Mouse (Mus musculus) embryonic fibroblast, embryonic 13.5 days (primary cell): Measurements from ENCODE around the gene Gm156. TPM values are rescaled to one million over a fixed set of nuclear protein-coding genes. Genes with fewer than 3 reads are reported as not detected.

Source experiments
- H3K27ac ChIP-seq: 2 replicates; pipeline ENCODE4 v1.5.1; 2012; ENCODE audit warnings: low read length, control low read depth, inconsistent platforms; ENCODE audit not compliant: insufficient read depth
- H3K4me1 ChIP-seq: 2 replicates; pipeline ENCODE4 v1.6.1; 2011; ENCODE audit warnings: low read length; ENCODE audit not compliant: control insufficient read depth, insufficient read depth
- H3K4me3 ChIP-seq: 2 replicates; pipeline ENCODE4 v1.5.1; 2011; ENCODE audit warnings: mild to moderate bottlenecking, control low read depth, low read length; ENCODE audit not compliant: insufficient read depth
- CTCF ChIP-seq: IDR thresholded peaks from 2 replicates; pipeline ENCODE4 v1.5.1; 2011; ENCODE audit warnings: mild to moderate bottlenecking, control low read depth, low read length, moderate library complexity, borderline replicate concordance; ENCODE audit not compliant: insufficient read depth
- POLR2A ChIP-seq: IDR thresholded peaks from 2 replicates; pipeline ENCODE4 v1.6.1; 2011; ENCODE audit warnings: low read depth, mild to moderate bottlenecking, control low read depth, low read length, moderate library complexity
- polyA plus RNA-seq: library from polyadenylated mRNA; stranded (reverse); fragments of >200 nt; gene quantifications from 2 replicates; pipeline ENCODE4 v1.2.4, GENCODE M21; 2011; ENCODE audit warnings: low read depth; ENCODE audit not compliant: missing spikeins, insufficient read length

Gene Gm156
- polyA plus RNA-seq, 1 experiment = not detected

GRCm38 (mm10) chr6:129721390-129721789 lies 62.7 kb downstream of the Gm156 start:
- no peaks in the 10 kb centered on the region for H3K4me1 ChIP-seq
- H3K4me3 ChIP-seq = no peak overlapping the region
- TF ChIP-seq POLR2A (no peak), CTCF (no peak)
- no peak overlapping the region for H3K27ac ChIP-seq

GRCm38 (mm10) chr6:129720487-129720886 lies 63.6 kb downstream of the Gm156 start:
- no peak for TF ChIP-seq CTCF
- no peak for TF ChIP-seq POLR2A
- no peak overlapping the region for H3K4me3 ChIP-seq
- no peaks in the 10 kb centered on the region for H3K4me1 ChIP-seq
- no peak overlapping the region for H3K27ac ChIP-seq

- no peaks in the 10 kb centered on the region for H3K4me1 ChIP-seq
- TF ChIP-seq CTCF (no peak), POLR2A (no peak)
- no peak within 1 kb of the TSS for H3K27ac ChIP-seq
- no peak within 1 kb of the TSS for H3K4me3 ChIP-seq
These were observed 67.0 kb downstream of the Gm156 start, which contains the start of gene Klri1 for GRCm38 (mm10) chr6:129717032-129717431. Gene Klri1, minus strand, starts transcription at chr6:129717132.

Other genes with a start within 250 kb of the Gm156 start
- gene Klre1, start 206.4 kb downstream of the Gm156 start, polyA plus RNA-seq = not detected in 2 replicates
- not detected in 2 replicates for gene Klrd1, start 192.5 kb downstream of the Gm156 start, polyA plus RNA-seq
- not detected in 2 replicates for gene Klrk1, start 160.4 kb downstream of the Gm156 start, polyA plus RNA-seq
- gene Klrc3, start 140.9 kb downstream of the Gm156 start, polyA plus RNA-seq = not detected in 2 replicates
- not detected in 2 replicates for gene Klrc2, start 123.6 kb downstream of the Gm156 start, polyA plus RNA-seq
- gene Klrc1, start 105.3 kb downstream of the Gm156 start, polyA plus RNA-seq = not detected in 2 replicates
- gene Klri1, start 67.1 kb downstream of the Gm156 start, polyA plus RNA-seq = not detected in 2 replicates
- not detected in 2 replicates for gene Klri2, start 43.8 kb downstream of the Gm156 start, polyA plus RNA-seq
- not detected in 2 replicates for gene Gm17631, start 78.4 kb upstream of the Gm156 start, polyA plus RNA-seq
- not detected in 2 replicates for gene Klra17, start 92.4 kb upstream of the Gm156 start, polyA plus RNA-seq
- gene Klra5, start 133.4 kb upstream of the Gm156 start, polyA plus RNA-seq = not detected in 2 replicates
- gene Klra6, start 242.7 kb upstream of the Gm156 start, polyA plus RNA-seq = not detected in 2 replicates